Mouse (Mus musculus) MEL (cell line): ENCODE data around the gene Capn6. TPM values are rescaled to one million over a fixed set of nuclear protein-coding genes. Genes with fewer than 3 reads are reported as not detected.

Experiments used
- DNase-seq: peaks from one replicate; pipeline ENCODE4 v3.0.0; 2011; ENCODE audit warnings: low read depth, low spot score
- H3K27ac ChIP-seq: 2 replicates; pipeline ENCODE4 v1.5.1; 2012; ENCODE audit warnings: low read depth, mild to moderate bottlenecking, control low read depth, low read length, moderate library complexity; ENCODE audit not compliant: control insufficient read depth
- H3K27me3 ChIP-seq, 2 experiments: fragments of 150-350 bp in 1 of 2; sonication (generic) in 1 of 2; 2 replicates each; pipeline ENCODE4 v1.6.1; 2012; ENCODE audit warnings: low read length in 2 of 2, mild to moderate bottlenecking in 2 of 2, improper control_type of control experiment in 1 of 2, moderate library complexity in 1 of 2; ENCODE audit not compliant: insufficient read depth in 2 of 2, control insufficient read depth in 1 of 2
- H3K36me3 ChIP-seq, 2 experiments: 2 replicates each; pipeline ENCODE4 v1.6.1; 2012 to 2014; ENCODE audit warnings: low read length in 2 of 2, improper control_type of control experiment in 1 of 2, inconsistent platforms in 1 of 2, mild to moderate bottlenecking in 1 of 2; ENCODE audit not compliant: insufficient read depth in 2 of 2, control insufficient read depth in 1 of 2
- H3K4me1 ChIP-seq, 2 experiments: fragments of 150-350 bp in 1 of 2; sonication (generic) in 1 of 2; 2 replicates each; pipeline ENCODE4 v1.6.1; 2012; ENCODE audit warnings: low read length in 2 of 2, improper control_type of control experiment in 1 of 2, mild to moderate bottlenecking in 1 of 2; ENCODE audit not compliant: insufficient read depth in 2 of 2, control insufficient read depth in 1 of 2
- H3K4me3 ChIP-seq, 2 experiments: fragments of 150-350 bp in 1 of 2; sonication (generic) in 1 of 2; 2 replicates each; pipeline ENCODE4 v1.5.1; 2012; ENCODE audit warnings: low read depth in 2 of 2, low read length in 2 of 2, mild to moderate bottlenecking in 2 of 2, moderate library complexity in 2 of 2, control low read depth in 1 of 2, improper control_type of control experiment in 1 of 2; ENCODE audit not compliant: control insufficient read depth in 1 of 2, insufficient read depth in 1 of 2
- H3K79me2 ChIP-seq: 2 replicates; pipeline ENCODE4 v1.6.1; 2012; ENCODE audit warnings: mild to moderate bottlenecking, low read length, moderate library complexity; ENCODE audit not compliant: control insufficient read depth, poor library complexity, insufficient read depth
- H3K9ac ChIP-seq: 2 replicates; pipeline ENCODE4 v1.6.1; 2012; ENCODE audit warnings: low read depth, mild to moderate bottlenecking, control low read depth, low read length, moderate library complexity; ENCODE audit not compliant: control insufficient read depth, poor library complexity, severe bottlenecking
- H3K9me3 ChIP-seq: fragments of 150-350 bp; sonication (generic); replicated peaks from 2 replicates; pipeline ENCODE4 v1.6.1; 2012; ENCODE audit warnings: mild to moderate bottlenecking, low read length, improper control_type of control experiment, moderate library complexity; ENCODE audit not compliant: insufficient read depth
- CHD1 ChIP-seq: IDR thresholded peaks from 2 replicates; pipeline ENCODE4 v1.6.1; 2012; ENCODE audit warnings: low read depth, mild to moderate bottlenecking, inconsistent platforms, low read length, improper control_type of control experiment
- ELF1 ChIP-seq: IDR thresholded peaks from 2 replicates; pipeline ENCODE4 v1.6.1; 2014; ENCODE audit warnings: low read depth, mild to moderate bottlenecking, inconsistent platforms, low read length, improper control_type of control experiment, moderate library complexity
- EP300 ChIP-seq, 2 experiments: IDR thresholded peaks; 2 replicates each; pipeline ENCODE4 v1.6.1; 2011; ENCODE audit warnings: improper control_type of control experiment in 2 of 2, low read length in 2 of 2, low read depth in 1 of 2, mild to moderate bottlenecking in 1 of 2
- ETS1 ChIP-seq: IDR thresholded peaks from 2 replicates; pipeline ENCODE4 v1.6.1; 2012; ENCODE audit warnings: low read depth, mild to moderate bottlenecking, inconsistent platforms, low read length, improper control_type of control experiment, moderate library complexity
- GABPA ChIP-seq: IDR thresholded peaks from 2 replicates; pipeline ENCODE4 v1.6.1; 2012; ENCODE audit warnings: low read depth, mild to moderate bottlenecking, inconsistent platforms, low read length, improper control_type of control experiment, moderate library complexity
- MAX ChIP-seq: IDR thresholded peaks from 2 replicates; pipeline ENCODE4 v1.6.1; 2011; ENCODE audit warnings: low read length, improper control_type of control experiment
- MAZ ChIP-seq: IDR thresholded peaks from 2 replicates; pipeline ENCODE4 v1.6.1; 2012; ENCODE audit warnings: low read depth, mild to moderate bottlenecking, inconsistent platforms, low read length, improper control_type of control experiment
- MEF2A ChIP-seq: IDR thresholded peaks from 2 replicates; pipeline ENCODE4 v1.6.1; 2014; ENCODE audit warnings: low read depth, mild to moderate bottlenecking, inconsistent platforms, low read length, improper control_type of control experiment; ENCODE audit not compliant: poor library complexity, insufficient replicate concordance, severe bottlenecking; ENCODE audit errors: extremely low read depth
- POLR2AphosphoS5 ChIP-seq: IDR thresholded peaks from 2 replicates; pipeline ENCODE4 v1.6.1; 2012; ENCODE audit warnings: low read depth, borderline replicate concordance, mild to moderate bottlenecking, inconsistent platforms, low read length, moderate library complexity, mixed read lengths
- TAL1 ChIP-seq: IDR thresholded peaks from 2 replicates; pipeline ENCODE4 v1.6.1; 2012; ENCODE audit warnings: mild to moderate bottlenecking, inconsistent platforms, low read length, moderate library complexity, mixed read lengths
- TBP ChIP-seq: IDR thresholded peaks from 2 replicates; pipeline ENCODE4 v1.8.0; 2011; ENCODE audit warnings: low read depth, low read length, improper control_type of control experiment
- TCF12 ChIP-seq: IDR thresholded peaks from 2 replicates; pipeline ENCODE4 v1.6.1; 2014; ENCODE audit warnings: low read depth, mild to moderate bottlenecking, inconsistent platforms, low read length, improper control_type of control experiment, moderate library complexity
- ZC3H11A ChIP-seq: IDR thresholded peaks from 2 replicates; pipeline ENCODE4 v1.6.1; 2012; ENCODE audit warnings: low read depth, mild to moderate bottlenecking, inconsistent platforms, low read length, improper control_type of control experiment
- ZKSCAN1 ChIP-seq: IDR thresholded peaks from 2 replicates; pipeline ENCODE4 v1.6.1; 2012; ENCODE audit warnings: low read depth, mild to moderate bottlenecking, inconsistent platforms, low read length, improper control_type of control experiment, moderate library complexity
- ZMIZ1 ChIP-seq: IDR thresholded peaks from 2 replicates; pipeline ENCODE4 v1.6.1; 2012; ENCODE audit warnings: low read depth, mild to moderate bottlenecking, inconsistent platforms, low read length, improper control_type of control experiment, moderate library complexity
- polyA plus RNA-seq, 2 experiments: library from polyadenylated mRNA; stranded (reverse) in 1 of 2; unstranded in 1 of 2; fragments of >175 nt in 1 of 2; fragments of >200 nt in 1 of 2; gene quantifications; 2 replicates each; pipeline versions ENCODE4 v1.2.1 to v1.2.4; 2012; ENCODE audit warnings: low replicate concordance in 2 of 2, low read depth in 1 of 2; ENCODE audit not compliant: insufficient read length in 2 of 2, insufficient read depth in 1 of 2, missing spikeins in 1 of 2
- total RNA-seq: library from RNA; depleted of rRNA; stranded (reverse); fragments of 300-350 nt; gene quantifications from 2 replicates; pipeline ENCODE4 v1.2.3, GENCODE M21; 2012

Capn6 gene
- total and polyA plus RNA-seq, 3 experiments = not detected

- no peak overlapping the region for H3K9ac ChIP-seq
- no peak for TF ChIP-seq ETS1
- TF ChIP-seq, all 39 proteins: peak for 0
- H3K4me1 ChIP-seq = no peaks in the 10 kb centered on the region
- no peaks in the 10 kb centered on the region for H3K79me2 ChIP-seq
- H3K36me3 ChIP-seq = no peaks in the 10 kb centered on the region
- no peak for DNase-seq
- H3K27me3 ChIP-seq = no peaks in the 10 kb centered on the region
- H3K4me3 ChIP-seq = no peak overlapping the region
- H3K27ac ChIP-seq = no peak overlapping the region
- H3K9me3 ChIP-seq = no peaks in the 10 kb centered on the region
Observed at GRCm38 (mm10) chrX:143851351-143851750, 24.1 kb upstream of the Capn6 start.

- Histone ChIP-seq H3K9ac (no peak overlapping the region), H3K36me3 (no peaks in the 10 kb centered on the region), H3K9me3 (no peaks in the 10 kb centered on the region), H3K27me3 (no peaks in the 10 kb centered on the region), H3K4me1 (no peaks in the 10 kb centered on the region)
- DNase-seq = no peak
- no peak for TF ChIP-seq EP300 (IDR thresholded peaks at IDR 0.05; ENCODE audit: low read depth in 1 of 2, low read length in 2 of 2)
- no peak for TF ChIP-seq TCF12
- no peak for TF ChIP-seq MAX
- TF ChIP-seq ETS1 = no peak
- no peak for TF ChIP-seq ZKSCAN1
- no peak for TF ChIP-seq ELF1
- no peak for TF ChIP-seq ZC3H11A
- no peak for TF ChIP-seq CHD1
- TF ChIP-seq ZMIZ1 = no peak
- TF ChIP-seq POLR2AphosphoS5 = no peak
- TF ChIP-seq, all 39 proteins: peak for 0
- Histone ChIP-seq H3K4me3 (no peak overlapping the region), H3K79me2 (no peaks in the 10 kb centered on the region), H3K27ac (no peak overlapping the region)
Observed at GRCm38 (mm10) chrX:143849969-143850368, 22.8 kb upstream of the Capn6 start.

- Histone ChIP-seq H3K9ac (no peak overlapping the region), H3K36me3 (no peaks in the 10 kb centered on the region), H3K4me3 (no peak overlapping the region), H3K27me3 (no peaks in the 10 kb centered on the region), H3K27ac (no peak overlapping the region), H3K9me3 (no peaks in the 10 kb centered on the region), H3K79me2 (no peaks in the 10 kb centered on the region), H3K4me1 (no peaks in the 10 kb centered on the region)
- TF ChIP-seq TAL1 = no peak
- TF ChIP-seq EP300 (IDR thresholded peaks at IDR 0.05; ENCODE audit: low read depth in 1 of 2, low read length in 2 of 2) = no peak
- no peak for TF ChIP-seq ZKSCAN1
- no peak for TF ChIP-seq TCF12
- TF ChIP-seq MAZ = no peak
- no peak for TF ChIP-seq MEF2A
- TF ChIP-seq GABPA = no peak
- no peak for TF ChIP-seq TBP
- DNase-seq = no peak
Observed at GRCm38 (mm10) chrX:143846637-143847036, 19.4 kb upstream of the Capn6 start.
